Mouse (Mus musculus): ENCODE results near the gene Edc3.

DNA sequence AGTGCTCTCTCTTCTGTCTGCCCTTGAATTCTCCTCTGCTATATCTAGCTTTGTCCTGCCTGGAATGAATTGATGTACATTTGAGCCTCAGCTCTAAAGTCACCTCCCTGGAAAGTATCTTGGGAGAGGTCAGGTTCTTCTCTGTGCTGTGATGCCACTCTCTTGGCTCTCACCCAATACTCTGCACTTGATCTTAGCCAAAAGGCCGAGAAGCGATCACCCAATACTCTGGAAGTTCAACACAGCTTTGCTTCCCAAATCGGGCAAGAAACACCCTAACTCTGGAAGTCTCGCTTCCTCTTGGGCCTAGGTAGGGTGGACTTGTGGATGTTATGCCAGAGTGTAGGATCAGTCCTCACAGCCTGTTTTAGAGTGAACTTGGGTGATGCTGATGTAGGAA is 58.9 kb downstream of the Edc3 start:
- no peak for TF ChIP-seq CTCF (IDR thresholded peaks at IDR 0.05; ENCODE audit: extremely low read depth, insufficient read depth, low read length)
- no peak for TF ChIP-seq POLR2A (IDR thresholded peaks at IDR 0.05; ENCODE audit: extremely low read depth, insufficient read depth, low read length)
